Mouse (Mus musculus) natural killer cell, adult 2 months (primary cell): Measurements from ENCODE around the gene Megf11.
"Not testable (repeated sequence)": the region's sequence is repeated elsewhere in the genome, so short reads cannot be mapped to it uniquely, and the experiment has no call there.

Experiments used
- DNase-seq, 2 experiments: peaks; one replicate each; pipeline ENCODE4 v3.0.0; 2022; ENCODE audit warnings: low spot score in 2 of 2

The Megf11 gene

DNA sequence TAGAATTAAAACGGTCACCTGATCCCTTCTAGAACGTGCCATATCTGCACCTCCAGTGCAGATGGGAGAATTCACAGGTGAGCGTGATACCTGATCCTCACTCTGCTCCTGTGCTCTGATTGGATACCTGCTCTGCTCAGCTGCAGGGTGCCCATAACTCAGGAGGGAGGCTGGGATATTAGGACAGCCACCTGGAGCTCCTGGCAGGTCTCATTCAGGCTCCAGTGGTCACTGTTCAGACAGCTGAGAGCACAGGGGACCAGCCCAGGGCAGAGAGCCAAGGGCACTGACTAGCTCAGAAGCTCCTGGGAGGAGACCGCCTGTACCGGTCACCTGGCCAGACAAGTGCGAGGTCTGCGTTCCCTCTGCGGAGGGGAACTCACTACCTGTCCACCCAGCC is 80.7 kb downstream of the Megf11 start:
- no peak for DNase-seq

DNA sequence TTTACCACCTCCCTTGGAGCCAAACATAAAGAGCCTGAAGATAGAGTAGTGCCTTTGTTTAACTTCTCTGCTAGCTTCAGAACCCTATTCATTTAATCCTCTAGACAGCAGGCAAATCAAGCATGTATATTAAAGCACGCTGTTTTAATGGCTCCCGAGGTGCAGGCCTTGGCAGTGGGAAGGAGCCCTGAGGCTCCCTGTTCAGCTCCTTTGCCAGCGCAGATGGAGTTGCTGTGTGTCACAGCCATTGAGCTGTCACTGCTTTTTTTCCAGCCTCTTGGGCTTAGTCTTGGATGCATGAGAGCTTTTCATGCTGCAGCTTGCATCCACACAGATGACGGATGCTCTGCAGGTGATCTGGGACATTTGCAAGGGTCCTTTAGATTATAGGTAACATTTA is 81.1 kb downstream of the Megf11 start:
- DNase-seq, result no peak

DNA sequence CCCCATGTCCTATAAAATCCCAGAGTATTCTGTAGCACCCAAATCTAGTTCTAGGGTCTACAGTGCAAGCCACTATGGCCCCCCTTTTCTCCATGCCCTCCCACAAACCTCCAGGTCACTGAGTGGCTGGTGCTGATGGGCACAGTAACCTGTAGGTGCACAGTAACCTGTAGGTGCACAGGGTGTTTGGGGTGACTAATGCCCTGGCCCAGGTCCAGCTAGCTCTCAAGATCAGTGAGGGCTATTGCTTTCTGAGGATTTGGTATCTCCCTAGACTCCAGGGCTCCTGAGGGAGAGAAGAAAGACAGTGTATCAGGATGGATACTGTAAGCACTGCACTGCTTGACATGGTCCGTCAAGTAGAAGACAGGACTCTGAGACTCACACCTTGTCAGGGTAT is 85.4 kb downstream of the Megf11 start:
- no peak for DNase-seq

DNA sequence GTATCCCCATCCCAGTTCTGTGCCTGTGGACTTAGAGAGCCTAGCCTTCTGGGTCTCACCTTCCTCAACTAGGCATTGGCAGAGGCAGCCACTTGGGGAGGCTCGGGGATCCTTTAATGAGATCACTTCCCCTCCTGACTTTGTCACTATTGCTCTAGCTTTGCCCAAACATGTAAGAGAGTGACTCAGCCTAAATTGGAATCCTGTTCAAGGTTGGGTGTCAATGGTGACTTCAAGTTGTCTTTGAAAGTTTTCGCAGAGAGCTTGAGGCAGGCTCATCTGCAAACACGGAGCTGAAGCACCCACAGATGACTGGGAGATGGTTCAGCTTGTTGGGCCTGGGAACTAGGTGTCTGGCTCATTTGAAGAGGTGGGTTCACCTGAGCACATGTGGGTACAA is 85.9 kb downstream of the Megf11 start:
- DNase-seq, result no peak

DNA sequence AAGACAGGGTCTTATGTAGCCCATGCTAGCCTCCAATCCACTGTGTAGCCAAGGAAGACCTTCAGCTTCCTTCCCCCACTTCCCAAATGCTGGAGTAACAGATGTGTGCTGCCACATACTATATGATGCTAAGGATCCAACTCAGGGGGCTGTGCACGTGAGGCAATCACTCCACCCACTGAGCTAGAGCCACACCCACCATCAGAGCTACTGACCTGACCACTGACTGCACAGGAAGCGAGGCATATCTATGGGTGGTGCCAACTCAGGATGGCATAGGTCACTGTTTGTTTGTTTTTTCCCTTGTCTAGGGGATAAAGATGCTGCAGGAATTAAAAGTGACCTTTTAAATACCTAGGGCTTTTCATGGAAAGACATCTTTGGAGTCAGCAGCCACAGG is 86.7 kb downstream of the Megf11 start:
- no peak for DNase-seq

DNA sequence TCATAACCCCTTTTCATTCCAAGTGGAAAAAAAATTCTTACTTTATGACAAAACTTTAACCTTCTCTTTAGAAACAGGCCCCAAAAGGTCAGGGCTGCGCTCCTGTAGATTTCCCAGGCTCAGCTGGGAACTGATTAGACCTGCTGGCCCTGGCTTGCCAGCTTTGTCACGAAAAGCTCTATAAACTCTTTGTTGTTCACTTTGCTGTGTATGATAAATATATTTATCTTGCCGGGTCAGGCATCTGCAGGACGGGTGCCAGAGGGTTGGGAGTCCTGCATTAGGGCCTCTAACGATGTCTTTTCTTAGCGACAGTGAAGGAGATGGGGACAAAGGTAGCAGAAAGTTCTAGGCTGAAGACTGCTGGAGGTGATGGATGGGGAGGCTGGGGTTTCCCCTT is 87.3 kb downstream of the Megf11 start:
- DNase-seq, result no peak

DNA sequence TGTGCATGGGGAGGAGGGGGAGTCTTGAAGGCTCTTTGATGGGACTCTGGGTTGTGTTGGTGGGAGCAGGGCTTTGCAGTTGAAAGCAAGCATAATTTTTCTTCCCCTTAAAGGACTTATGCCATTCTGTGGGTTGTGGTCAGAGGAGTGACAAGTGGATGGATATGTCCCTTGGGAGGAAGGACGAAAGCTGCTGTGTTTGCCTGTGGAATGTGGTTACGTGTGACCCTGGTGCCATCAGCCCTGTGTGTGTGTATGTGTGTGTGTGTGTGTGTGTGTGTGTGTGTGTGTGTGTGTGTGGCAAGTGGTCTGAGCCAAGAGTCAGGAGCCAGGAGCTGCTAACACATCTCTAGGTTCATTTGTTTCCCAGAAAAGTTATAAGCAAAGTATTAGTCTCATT is 87.7 kb downstream of the Megf11 start:
- DNase-seq, result no peak

DNA sequence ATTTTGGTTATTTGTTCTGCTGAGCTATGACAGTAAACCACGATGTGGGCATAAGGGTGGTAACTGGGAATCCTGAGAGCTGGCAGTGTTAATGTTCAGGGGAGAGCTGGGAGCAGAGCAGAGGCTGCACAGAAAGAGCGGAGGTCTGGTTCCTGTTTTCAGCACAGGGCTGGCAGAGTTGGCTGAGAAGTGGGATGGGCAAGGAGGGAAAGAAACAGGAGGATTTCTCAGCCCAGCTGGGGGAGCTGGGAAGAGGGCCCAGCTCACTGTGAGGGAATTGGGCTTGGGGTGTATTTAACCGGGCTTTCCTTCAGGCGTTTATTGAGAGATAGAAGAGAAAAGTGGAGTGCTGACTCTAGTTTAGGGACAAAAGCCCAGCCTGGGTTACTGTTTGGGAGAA is 88.3 kb downstream of the Megf11 start:
- DNase-seq, result no peak

DNA sequence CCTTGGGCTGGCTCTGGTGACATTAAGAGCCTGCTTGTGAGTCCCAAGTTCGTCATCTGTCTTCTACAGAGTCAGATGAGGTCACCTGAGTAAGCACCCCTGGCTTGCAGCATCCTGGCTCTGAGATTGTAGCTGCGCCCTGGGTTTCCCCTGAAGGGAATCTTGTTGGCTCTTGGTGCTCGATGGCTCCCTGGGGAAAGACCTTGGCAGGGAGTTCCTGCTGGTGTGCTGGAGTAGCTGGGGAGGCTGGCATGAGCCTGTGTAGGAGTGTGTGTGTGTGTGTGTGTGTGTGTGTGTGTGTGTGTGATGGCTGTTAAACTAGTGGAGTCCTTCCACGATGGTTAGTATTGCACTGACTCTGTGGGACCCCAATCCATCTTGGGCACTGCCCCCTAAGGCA is 88.7 kb downstream of the Megf11 start:
- no peak for DNase-seq

DNA sequence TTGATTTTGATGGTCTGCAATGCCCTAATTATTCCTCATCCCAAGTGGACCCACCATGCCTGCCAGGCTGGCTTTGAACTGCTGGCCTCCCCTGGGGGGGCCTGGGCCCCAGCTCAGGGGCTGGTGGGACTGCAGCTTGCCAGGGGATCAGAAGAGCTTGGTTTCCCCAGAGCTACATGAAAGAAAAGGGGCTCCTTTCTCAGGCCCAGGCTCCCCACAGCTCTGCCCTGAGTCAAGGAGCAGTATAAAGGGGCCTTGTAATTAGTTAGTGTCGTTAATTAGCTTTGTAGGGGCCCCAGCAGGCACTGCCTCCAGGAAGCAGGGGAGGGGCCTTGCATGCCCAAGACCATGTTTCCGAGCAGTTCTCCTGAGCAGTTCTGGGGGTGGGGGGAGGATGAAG is 90.5 kb downstream of the Megf11 start:
- DNase-seq, result no peak

DNA sequence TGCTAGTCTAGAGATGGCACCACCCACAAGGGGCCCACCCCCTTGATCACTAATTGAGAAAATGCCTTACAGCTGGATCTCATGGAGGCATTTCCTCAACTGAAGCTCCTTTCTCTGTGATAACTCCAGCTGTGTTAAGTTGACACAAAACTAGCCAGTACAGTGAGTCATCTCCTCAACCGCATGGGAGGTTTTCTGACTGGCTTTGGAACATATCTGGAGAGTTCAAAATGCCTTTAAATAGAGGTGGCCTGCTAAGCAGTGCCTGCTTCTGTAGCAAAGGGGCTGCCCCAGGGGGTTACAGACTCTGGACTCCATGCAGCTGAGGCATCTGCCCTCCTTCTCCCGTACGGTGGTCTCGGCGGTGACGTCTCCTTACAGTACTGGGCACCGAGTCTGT is 92.0 kb downstream of the Megf11 start:
- not testable (repeated sequence) for DNase-seq

DNA sequence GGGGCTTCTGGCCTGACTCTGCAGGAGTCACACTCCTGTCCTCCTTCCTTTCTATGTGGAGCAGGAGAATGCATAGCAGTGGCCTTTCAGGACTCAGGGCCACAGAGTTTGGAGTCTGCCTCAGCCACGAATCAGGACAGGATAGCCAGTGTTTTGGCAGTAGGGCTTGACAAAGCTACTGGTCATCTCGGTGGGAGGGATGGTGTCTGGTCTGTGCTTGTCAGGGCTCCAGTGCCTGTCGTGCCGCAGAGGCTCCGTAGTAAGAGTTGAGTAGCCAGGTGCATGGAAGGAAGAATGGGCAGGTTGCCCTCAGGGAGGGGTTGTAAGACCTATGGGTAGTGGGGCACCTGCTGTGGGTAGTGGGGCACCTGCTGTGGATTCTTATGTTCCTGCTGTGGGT is 96.7 kb downstream of the Megf11 start:
- no peak for DNase-seq

DNA sequence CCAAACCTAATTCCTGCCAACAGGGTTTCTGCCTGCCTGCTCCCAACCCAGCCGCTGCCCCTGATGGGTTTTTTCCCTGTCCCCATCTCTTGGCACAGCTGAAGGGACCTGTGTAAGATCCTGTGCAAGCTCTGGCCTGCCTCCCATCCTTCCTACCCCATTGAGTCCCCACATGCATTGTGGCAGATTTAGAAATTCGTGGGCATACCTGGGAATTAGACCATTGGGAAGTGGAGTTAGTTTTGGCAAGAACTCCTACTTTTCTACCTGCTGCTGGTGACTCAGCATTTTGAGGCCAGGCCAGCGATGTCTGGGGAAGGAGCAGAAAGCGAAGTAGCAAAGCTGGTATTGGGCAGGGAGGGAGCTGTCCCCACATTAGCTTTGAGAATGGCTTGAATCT is 102.0 kb downstream of the Megf11 start:
- DNase-seq, result no peak

DNA sequence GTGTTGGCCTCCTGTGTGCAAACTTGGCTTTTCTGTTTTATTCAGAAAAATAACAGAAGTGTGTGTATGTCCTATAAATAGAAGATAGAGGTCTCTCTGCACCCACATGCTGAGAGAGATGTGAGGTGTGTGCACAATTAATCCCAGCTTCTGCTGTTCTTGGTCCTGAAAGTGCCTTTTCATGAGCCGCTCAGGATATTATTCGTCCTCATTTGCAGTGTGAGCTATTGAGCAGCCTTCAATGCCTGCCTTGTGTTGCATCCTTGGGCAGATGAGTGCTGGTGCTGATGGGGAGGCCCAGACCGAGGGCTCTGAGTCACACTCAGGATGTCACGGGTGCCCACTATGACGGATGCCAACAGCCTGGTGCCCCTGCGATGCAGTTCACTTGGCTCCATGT is 109.2 kb downstream of the Megf11 start:
- no peak for DNase-seq

DNA sequence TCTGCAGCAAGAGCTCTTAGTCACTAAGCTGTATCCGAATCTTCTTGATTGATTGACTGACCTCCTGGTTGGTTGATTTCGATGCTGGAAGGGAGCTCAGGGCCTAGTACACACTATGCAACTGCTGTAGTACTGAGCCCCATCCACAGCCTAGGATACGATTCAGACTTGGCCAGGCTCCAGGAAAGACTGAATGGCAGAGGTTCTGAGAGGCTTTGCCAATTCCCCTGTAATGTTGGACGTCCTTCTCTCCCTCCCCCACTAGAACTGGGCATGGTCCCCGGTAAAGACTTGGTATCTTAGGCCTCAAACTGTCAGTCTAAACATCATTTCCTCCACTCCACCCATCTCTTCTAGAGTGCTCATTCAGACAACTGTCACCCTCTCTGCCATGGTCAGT is 113.5 kb downstream of the Megf11 start:
- DNase-seq, result no peak

DNA sequence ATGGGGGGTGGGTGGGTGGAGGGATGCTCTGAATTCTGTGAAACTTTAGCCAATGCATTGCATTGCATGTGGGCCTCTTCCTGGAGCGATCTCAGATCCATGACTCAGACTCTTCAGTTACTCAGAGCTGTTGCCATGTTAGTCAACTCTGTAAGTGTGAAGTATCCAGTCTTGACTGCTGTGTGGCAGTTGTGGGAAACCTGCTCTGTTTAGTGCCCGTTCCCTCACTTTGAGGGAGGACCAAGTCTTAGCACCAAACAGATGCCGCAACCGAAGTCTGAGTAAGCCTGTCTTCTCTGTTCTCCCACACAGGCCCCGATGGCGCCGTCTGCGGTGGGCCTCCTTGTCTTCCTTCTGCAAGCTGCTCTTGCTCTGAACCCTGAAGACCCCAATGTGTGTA is 115.8 kb downstream of the Megf11 start:
- DNase-seq, result no peak

DNA sequence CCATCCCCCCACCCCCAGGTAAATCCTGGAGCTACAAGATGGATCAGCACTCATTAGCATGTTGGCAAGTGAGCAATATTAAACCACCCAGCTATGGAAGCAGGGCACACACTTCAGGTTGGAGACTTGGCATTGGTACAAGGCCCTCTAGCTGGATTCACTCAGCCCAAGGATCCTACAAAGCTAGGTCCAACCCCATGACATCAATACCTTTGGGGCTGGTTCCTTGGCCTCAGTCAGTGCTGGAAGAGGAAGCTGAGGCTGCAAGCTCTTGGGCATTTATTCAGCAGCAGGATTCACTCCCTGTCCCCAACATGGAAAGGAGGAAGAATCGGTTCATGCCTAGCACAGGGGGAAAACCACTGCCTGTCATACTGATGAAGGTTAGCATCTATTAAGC is 118.6 kb downstream of the Megf11 start:
- no peak for DNase-seq

DNA sequence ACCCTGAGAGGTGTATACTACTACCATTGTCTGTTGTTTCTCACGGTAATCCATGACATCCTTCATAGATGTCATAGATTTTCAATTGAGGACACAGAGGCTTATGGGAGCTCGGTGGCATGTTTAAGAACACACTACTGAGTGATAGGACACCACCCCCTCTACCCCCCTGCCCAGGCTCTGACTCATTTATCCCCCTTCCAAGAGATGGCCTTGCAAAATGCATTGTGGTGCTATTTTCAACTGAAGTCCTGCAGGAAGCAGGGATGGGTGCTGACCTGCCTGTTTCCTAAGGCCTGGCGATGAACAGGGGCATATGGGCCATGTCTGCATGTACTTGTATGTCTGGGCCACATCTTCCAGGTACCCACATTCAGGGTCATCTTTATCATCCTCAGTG is 119.0 kb downstream of the Megf11 start:
- DNase-seq, result no peak

DNA sequence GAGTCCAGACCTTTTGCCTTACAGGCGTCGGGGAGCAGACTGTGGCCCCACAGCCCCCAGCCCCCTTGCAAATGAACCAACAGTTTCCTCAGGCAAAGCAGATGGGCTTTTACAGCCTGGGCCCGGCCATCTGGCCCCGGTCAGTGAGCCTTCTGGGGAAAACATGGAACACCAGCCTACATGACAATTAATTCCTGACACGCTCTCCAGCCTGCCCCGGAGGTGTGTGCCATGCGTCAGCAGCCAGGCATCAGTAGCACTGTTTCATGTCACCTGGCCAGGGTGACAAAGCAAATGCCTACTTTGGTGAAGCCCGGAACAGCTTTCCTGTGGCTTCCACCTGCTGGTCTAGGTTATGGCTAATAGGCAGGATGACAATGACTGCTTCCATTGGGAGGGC is 119.5 kb downstream of the Megf11 start:
- DNase-seq, result no peak

DNA sequence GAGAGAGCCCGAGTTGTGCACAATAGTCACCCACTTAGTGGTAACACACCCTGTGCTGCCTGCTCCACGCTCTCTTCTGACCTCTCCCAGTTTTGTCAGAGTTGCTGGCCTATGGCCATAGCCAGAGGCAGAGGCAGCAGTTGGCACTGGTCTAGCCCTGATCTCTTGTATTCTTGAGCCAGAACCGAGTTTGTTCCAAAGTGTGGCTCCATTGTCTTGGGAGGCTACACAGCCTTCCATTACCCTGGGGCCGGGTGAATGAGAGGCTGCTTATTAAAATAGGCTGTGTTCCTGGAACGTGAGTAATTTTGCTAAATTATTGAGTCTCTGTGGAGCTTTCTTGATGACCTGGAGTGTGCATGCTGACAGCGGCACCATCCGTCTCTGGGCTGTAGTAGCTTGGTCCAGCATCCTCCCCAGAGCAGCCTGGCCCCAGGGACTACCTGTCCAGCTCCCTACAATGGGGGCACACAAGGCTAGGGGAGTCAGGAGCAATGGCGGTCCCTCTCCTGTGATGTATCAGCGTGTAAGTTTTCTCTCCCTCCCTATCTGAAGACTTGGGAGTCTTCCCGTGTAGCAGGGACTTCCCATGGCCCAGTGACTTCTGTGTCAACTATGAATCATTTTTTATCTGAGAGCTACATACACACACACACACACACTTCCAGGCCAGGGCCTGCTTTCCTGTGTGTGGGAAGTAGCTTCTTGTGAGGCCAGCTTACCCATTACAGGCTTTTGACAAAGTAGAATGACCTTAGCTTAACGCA is 121.2 kb downstream of the Megf11 start:
- DNase-seq, result no peak

DNA sequence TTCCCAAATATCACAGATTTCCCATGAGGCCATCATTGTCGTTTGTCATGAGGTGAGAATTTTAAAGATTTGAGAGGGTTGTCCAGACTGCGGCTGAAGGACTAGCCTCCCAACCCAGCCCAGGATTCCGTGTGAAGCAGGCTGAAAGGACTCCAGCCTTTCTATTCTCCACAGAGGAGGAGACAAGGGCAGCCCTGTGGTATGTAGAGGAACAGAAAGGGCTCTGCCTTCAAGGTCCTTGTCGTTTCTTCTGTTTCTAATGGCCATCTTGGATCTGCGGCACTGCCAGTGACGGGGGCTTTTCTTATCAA is 121.7 kb downstream of the Megf11 start:
- DNase-seq, result no peak

DNA sequence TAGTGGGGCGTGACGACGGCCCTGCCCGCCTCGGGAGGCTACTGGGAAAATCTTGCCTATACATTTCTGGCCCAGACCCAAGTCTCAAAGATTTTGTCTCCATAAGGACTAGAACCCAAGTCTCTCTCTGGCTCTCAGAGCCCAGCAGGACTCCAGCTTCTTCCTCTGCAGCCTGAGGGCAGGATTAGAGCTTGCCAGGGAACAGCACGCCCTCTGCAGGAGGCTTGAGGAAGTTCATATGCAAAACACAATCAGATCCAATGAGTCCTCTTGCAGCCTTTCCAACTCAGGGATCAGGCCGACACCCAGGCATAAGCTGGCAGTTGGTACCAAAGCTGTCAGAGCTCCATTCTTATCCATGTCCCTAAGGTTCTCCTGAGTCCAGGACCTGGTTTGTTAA is 122.6 kb downstream of the Megf11 start:
- DNase-seq, result no peak

DNA sequence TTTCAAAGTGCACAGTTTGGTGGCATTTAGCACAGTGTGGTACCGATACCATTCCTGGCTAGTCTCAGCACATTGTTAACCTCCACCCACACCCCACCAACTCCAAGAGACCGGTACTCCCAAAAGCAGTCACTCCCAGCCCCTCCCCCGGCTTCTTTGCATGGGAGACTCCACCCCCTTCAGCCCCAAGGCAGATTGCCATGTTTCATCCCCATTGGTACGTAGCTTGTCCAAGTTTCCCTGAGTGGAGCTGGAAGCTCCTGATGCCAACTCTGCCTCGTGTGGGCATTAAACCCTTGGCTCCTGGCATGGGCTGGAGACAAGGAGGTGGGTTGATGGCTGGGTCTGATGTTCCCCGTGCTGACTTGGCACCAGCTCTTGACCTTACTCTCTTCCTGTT is 129.4 kb downstream of the Megf11 start:
- no peak for DNase-seq

DNA sequence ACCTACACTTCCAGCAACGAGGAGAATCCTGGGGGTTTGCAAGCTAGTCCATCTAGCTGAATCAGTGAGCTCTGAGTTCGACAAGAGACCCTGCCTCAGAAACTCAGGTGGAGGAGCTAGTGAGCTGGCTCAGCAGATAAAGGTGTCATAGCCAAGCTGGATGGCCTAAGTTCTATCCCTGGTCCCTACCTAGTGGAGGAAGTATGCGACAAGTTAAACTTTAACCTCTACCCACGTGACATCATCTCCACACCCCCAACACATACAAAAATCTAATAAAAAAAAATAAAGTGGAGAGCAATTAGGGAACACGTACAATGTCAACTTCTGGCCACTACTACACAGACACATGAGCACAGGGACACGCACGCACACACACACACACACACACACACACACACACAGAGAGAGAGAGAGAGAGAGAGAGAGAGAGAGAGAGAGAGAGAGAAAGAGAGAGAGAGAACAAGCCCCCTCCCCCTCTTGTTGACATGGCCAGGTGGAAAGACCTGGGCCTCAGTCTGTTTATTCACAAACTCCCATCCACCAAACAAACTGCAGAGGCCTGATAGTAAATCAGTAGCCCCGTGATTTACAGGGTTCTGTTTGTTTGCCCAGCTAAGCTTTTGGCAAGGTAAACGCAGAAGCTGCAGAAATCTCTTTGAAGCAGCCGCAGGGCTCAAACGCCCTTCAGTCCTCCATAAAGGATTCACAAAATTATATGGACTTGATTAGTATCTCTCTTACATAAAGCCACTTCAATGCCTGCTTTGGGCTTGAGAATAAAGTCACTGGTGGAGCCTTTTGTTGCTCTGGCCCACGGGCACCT is 134.7 kb downstream of the Megf11 start:
- DNase-seq, result no peak
